Mouse (Mus musculus) erythroblast, embryonic 14.5 days (primary cell): ENCODE measurements around the gene Cycs.
"Not testable (repeated sequence)": the region's sequence is repeated elsewhere in the genome, so short reads cannot be mapped to it uniquely, and the experiment has no call there.

Source experiments
- GATA1 ChIP-seq: IDR thresholded peaks from 2 replicates; pipeline ENCODE4 v1.6.1; 2012; ENCODE audit warnings: low read length, inconsistent platforms, mixed read lengths
- TAL1 ChIP-seq: IDR thresholded peaks from 3 replicates; pipeline ENCODE4 v1.6.1; 2012; ENCODE audit warnings: low read length, inconsistent platforms, mixed read lengths

DNA sequence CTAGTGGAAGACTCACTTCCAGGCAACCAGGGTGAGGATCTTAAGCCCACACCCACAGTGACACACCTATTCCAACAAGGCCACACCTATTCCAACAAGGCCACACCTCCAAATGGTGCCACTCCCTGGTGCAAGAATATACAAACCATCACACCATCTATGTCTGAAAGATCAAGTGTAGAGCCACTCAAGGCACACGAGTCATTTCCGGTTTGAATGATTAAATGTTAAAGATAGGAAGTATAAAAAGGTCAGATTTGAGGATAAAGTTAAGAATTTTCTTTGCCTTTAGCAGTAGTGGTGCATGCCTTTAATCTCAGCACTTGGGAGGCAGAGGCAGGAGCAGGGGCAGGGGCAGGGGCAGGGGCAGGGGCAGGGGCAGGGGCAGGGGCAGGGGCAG lies 12.1 kb downstream of the Cycs start:
- not testable (repeated sequence) for TF ChIP-seq GATA1, TAL1
